Mouse (Mus musculus) intestine, embryonic 16.5 days (tissue): ENCODE measurements around the gene Rtp1. TPM values are rescaled to one million over a fixed set of nuclear protein-coding genes. Genes with fewer than 3 reads are reported as not detected.

Source experiments
- ATAC-seq: fragments of 200-750 bp; cut with Nextera tagmentation; 2 replicates; pipeline ENCODE4 v1.8.0; 2017; ENCODE audit warnings: moderate TSS enrichment, moderate library complexity
- H3K27ac ChIP-seq: fragments of 300-500 bp; sonication (generic); 2 replicates; pipeline ENCODE4 v1.5.1; 2014; ENCODE audit warnings: mild to moderate bottlenecking, low read length
- H3K27me3 ChIP-seq: fragments of 300-500 bp; sonication (generic); replicated peaks from 2 replicates; pipeline ENCODE4 v1.6.1; 2014; ENCODE audit warnings: low read length, control low read depth, mixed read lengths; ENCODE audit not compliant: control insufficient read depth, insufficient read depth
- H3K36me3 ChIP-seq: fragments of 300-500 bp; sonication (generic); 2 replicates; pipeline ENCODE4 v1.6.1; 2014; ENCODE audit warnings: low read length, control low read depth; ENCODE audit not compliant: control insufficient read depth, insufficient read depth
- H3K4me1 ChIP-seq: fragments of 300-500 bp; sonication (generic); 2 replicates; pipeline ENCODE4 v1.6.1; 2014; ENCODE audit warnings: low read length, control low read depth, mixed read lengths; ENCODE audit not compliant: control insufficient read depth, insufficient read depth
- H3K4me2 ChIP-seq: fragments of 300-500 bp; sonication (generic); 2 replicates; pipeline ENCODE4 v1.6.1; 2014; ENCODE audit warnings: low read depth, low read length, control low read depth
- H3K4me3 ChIP-seq: fragments of 300-500 bp; sonication (generic); 2 replicates; pipeline ENCODE4 v1.5.1; 2014; ENCODE audit warnings: mild to moderate bottlenecking, low read length
- H3K9ac ChIP-seq: fragments of 300-500 bp; sonication (generic); 2 replicates; pipeline ENCODE4 v1.6.1; 2014; ENCODE audit warnings: low read depth, low read length
- H3K9me3 ChIP-seq: fragments of 300-500 bp; sonication (generic); 2 replicates; pipeline ENCODE4 v1.6.1; 2016; ENCODE audit warnings: low read length, control low read depth; ENCODE audit not compliant: control insufficient read depth
- WGBS: fragments of 180-500 bp; shearing (Covaris S2); extraction: QIAGEN DNeasy Blood & Tissue Kit; methylation state at CpG from one replicate; pipeline ENCODE4 v1.1.7; 2014; 5-methylcytosine and 5-hydroxymethylcytosine counted together
- polyA plus RNA-seq: library from polyadenylated mRNA; unstranded; fragments of >200 nt; fragmentation: Nextera tagmentation; extraction: Ambion mirVana; gene quantifications from 2 replicates; pipeline ENCODE4 v1.2.1, GENCODE M21; 2015

Gene Rtp1
- polyA plus RNA-seq, 1 experiment from 2014 or later = not detected

DNA sequence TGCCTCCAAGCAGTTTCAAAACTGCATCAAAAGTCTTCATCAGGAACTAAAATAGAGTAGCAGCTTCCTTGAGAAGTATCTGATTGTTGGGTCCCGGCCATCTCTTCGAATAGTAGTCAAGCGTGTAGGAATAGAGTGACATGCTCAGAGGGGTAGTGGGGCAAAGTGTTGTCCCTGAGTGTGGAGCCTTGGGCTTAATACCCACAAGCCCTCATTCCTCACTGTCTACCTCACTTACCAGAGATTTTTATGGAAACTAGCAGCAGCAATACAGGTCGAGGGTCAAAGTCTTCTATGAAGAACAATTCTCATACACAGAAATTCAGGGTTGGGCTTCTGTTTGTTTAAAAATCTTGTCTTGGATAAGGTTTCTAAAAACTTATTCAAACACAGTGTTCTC is 21.9 kb downstream of the Rtp1 start:
- no peak for ATAC-seq
- WGBS = 82% methylated on average over 4 of the region's 4 CpGs
- H3K27ac ChIP-seq = no peak overlapping the region

DNA sequence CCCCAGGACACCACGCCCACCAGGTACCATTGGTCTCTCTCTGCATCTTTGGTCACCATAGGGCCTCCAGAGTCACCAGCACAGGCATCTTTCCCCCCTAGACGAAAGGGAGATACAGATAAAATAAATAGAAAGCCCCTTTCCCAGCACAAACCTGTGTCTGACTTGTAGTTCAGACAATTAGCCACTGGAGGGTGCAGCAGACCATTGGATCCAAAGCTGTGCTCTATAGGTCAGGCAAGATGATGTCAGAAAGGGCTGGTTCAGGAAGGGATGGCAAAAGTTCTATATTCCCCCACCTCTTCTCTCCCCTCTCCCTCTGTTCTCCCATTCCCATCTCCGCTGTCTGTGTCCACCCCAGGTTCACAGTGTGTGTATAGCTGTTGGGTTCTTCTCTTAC is 23.5 kb downstream of the Rtp1 start:
- ATAC-seq = 0 out of 2 replicates have a peak, but pooled peaks have one; percentile 44
- H3K9ac ChIP-seq = no peak overlapping the region
- H3K4me1 ChIP-seq = peaks cover 3% of the 10 kb centered on the region; the same call in 1 of the 2 replicates
- H3K27me3 ChIP-seq = no peaks in the 10 kb centered on the region
- no peaks in the 10 kb centered on the region for H3K9me3 ChIP-seq
- H3K4me2 ChIP-seq = no peak overlapping the region
- 24% methylated on average over 3 of the region's 3 CpGs for WGBS
- no peaks in the 10 kb centered on the region for H3K36me3 ChIP-seq
- H3K4me3 ChIP-seq = no peak overlapping the region
- H3K27ac ChIP-seq = no peak overlapping the region

More for the DNA sequence above, 21.9 kb downstream of the Rtp1 start:
- Histone ChIP-seq H3K4me3 (no peak overlapping the region), H3K9me3 (no peaks in the 10 kb centered on the region), H3K36me3 (no peaks in the 10 kb centered on the region), H3K4me1 (peaks cover 3% of the 10 kb centered on the region; the same call in 1 of the 2 replicates), H3K9ac (no peak overlapping the region), H3K4me2 (no peak overlapping the region), H3K27me3 (no peaks in the 10 kb centered on the region)

DNA sequence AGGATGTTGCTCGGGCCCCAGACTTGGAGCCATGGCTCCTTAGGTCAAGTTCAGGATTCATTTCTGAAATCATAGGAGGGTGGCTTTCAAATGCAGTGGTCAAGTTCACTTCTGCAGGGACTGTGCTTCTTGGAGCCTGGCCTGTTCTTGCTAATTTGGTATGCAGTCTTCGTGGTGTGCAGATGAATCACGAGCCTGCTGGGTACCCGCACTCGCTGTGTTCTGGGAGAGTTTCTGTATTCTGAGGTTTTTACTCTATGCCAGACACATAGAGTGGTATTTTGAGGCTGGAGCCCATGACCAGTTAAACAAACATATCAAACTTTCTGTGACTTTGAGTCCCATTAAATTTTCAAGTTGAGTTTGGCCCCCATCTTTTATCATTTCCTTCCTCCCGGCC is 25.4 kb downstream of the Rtp1 start:
- Histone ChIP-seq H3K4me2 (no peak overlapping the region), H3K9me3 (no peaks in the 10 kb centered on the region), H3K9ac (no peak overlapping the region), H3K4me1 (peaks cover 3% of the 10 kb centered on the region; the same call in 1 of the 2 replicates), H3K27ac (no peak overlapping the region), H3K4me3 (no peak overlapping the region), H3K27me3 (no peaks in the 10 kb centered on the region), H3K36me3 (no peaks in the 10 kb centered on the region)
- ATAC-seq = no peak
- 78% methylated on average over 6 of the region's 6 CpGs for WGBS

GRCm38 (mm10) chr16:23456534-23456933 is 27.6 kb downstream of the Rtp1 start:
- no peaks in the 10 kb centered on the region for H3K27me3 ChIP-seq
- WGBS = 48% methylated on average over 3 of the region's 3 CpGs
- no peaks in the 10 kb centered on the region for H3K4me1 ChIP-seq
- H3K4me2 ChIP-seq = no peak overlapping the region
- no peak overlapping the region for H3K27ac ChIP-seq
- no peak overlapping the region for H3K4me3 ChIP-seq
- H3K36me3 ChIP-seq = no peaks in the 10 kb centered on the region
- no peaks in the 10 kb centered on the region for H3K9me3 ChIP-seq
- no peak overlapping the region for H3K9ac ChIP-seq
- peak; percentile 44; the same call in 1 of the 2 replicates for ATAC-seq

GRCm38 (mm10) chr16:23457338-23457737 is 28.4 kb downstream of the Rtp1 start:
- no peak for ATAC-seq
- Histone ChIP-seq H3K4me2 (no peak overlapping the region), H3K4me3 (no peak overlapping the region), H3K36me3 (no peaks in the 10 kb centered on the region), H3K27me3 (no peaks in the 10 kb centered on the region), H3K4me1 (no peaks in the 10 kb centered on the region), H3K9ac (no peak overlapping the region), H3K27ac (no peak overlapping the region), H3K9me3 (no peaks in the 10 kb centered on the region)
- 87% methylated on average over 5 of the region's 5 CpGs for WGBS

DNA sequence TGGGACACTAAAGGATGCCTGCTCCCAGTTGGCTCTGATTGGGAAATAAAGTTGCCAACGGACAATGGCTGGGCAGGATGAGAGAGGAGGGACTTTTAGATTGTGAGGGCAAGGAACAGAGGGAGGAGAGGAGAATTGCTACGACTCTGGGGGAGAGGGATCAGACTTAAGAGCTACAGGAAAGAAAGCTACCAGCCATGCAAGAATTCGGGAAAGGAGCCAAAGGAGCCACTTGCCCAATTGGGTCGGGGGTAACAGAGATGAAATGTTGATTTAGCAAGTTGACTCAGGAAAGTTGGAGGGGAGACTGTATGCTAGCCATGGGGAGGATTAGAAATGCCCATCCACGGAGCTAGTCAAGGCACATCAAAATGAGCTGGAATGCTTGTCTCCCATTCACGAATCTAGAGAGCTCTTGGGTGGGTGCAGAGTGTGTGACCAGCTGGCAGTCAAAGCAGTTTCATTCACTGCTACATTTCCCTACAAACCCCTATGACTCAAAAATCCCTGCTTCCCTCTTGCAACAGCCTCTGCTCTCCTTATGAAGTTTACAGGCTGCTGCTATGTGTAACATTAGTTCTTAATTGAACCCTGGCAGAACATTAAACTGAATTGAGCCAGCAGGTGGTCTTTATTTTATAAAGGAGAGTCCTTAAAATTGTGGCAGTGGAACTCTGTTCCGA is 30.1 kb downstream of the Rtp1 start:
- Histone ChIP-seq H3K36me3 (no peaks in the 10 kb centered on the region), H3K9ac (no peak overlapping the region), H3K27me3 (no peaks in the 10 kb centered on the region), H3K4me3 (no peak overlapping the region), H3K4me1 (no peaks in the 10 kb centered on the region), H3K4me2 (no peak overlapping the region), H3K9me3 (no peaks in the 10 kb centered on the region), H3K27ac (no peak overlapping the region)
- 58% methylated on average over 7 of the region's 7 CpGs for WGBS
- ATAC-seq = no peak

DNA sequence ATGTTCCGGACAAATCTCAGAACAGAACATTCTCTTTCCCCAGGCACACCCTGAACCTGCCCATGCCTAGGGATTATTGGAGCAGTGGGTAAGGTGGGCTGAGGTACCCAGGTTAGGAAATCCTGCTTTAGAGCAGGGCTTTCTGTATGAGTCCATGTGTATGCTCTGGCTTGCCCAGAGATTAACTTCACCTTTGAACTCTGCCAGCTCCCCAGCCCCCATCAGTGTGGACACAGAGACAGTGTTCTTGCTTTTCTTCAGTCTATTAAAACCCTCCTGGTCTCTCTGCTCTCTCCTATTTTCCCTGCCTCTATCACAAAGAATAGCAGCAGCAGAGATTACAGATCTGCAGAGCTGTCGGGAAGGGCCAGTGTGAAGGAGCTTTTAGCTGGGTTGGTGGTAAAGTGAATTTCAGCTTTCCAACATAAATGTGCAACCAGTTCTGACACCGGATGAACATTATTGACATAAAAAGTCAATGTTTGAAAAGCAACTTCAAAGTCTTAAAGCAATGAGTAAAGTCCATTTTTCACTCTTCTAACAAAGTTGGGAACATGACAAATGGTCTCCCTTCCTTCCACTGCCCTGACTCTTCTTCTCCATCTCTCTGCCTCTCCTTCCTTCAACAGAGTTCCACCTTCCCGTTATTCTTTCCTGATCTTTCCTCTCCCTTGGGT is 34.9 kb downstream of the Rtp1 start:
- Histone ChIP-seq H3K4me3 (no peak overlapping the region), H3K9me3 (no peaks in the 10 kb centered on the region), H3K4me2 (no peak overlapping the region), H3K27me3 (no peaks in the 10 kb centered on the region), H3K4me1 (no peaks in the 10 kb centered on the region), H3K27ac (no peak overlapping the region), H3K36me3 (no peaks in the 10 kb centered on the region), H3K9ac (no peak overlapping the region)
- no peak for ATAC-seq
- WGBS = 62% methylated on average over 4 of the region's 4 CpGs

DNA sequence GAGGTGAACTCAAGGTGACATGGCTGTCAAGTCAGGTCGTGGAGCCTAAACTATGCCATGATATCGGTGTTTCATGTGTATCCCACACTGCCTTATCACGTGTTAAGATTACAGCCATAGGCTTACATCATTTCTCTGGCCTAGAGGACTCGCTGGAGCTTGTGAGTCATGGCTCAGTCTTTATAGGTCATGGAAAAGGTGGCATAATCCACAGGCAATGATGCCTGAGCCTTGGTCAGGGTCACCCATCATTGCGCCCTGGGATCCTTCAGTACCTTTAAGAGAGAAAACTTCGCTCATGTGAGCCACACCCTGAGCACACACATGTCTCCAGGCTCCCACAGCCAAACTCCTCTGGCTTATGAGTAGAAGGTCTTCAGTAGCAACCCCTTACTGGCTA is 42.6 kb downstream of the Rtp1 start:
- Histone ChIP-seq H3K4me2 (no peak overlapping the region), H3K36me3 (no peaks in the 10 kb centered on the region), H3K4me3 (no peak overlapping the region), H3K9ac (no peak overlapping the region), H3K4me1 (no peaks in the 10 kb centered on the region), H3K9me3 (no peaks in the 10 kb centered on the region), H3K27ac (no peak overlapping the region), H3K27me3 (no peaks in the 10 kb centered on the region)
- ATAC-seq = no peak
- 88% methylated on average over 6 of the region's 6 CpGs for WGBS

DNA sequence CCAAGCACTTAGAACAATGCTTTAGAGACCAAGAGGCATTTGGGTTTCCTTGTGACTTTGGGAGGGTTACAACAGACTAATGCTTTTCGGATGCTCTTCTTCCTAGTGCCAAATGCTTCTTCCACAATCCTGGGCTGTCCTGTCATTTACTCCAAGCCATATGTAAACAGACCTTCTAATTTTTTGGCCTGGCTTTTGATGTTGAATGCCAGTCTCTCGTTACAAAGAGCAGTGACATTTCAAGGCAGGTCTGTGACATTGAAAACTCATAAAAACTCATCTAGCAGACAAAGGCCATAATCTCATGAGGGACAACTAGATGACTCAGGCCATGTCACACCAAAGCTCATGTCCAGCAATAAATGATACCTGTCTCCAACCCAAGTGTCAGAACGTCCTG is 43.1 kb downstream of the Rtp1 start:
- Histone ChIP-seq H3K4me3 (no peak overlapping the region), H3K4me2 (no peak overlapping the region), H3K4me1 (no peaks in the 10 kb centered on the region), H3K27ac (no peak overlapping the region), H3K27me3 (no peaks in the 10 kb centered on the region), H3K9ac (no peak overlapping the region), H3K36me3 (no peaks in the 10 kb centered on the region), H3K9me3 (no peaks in the 10 kb centered on the region)
- WGBS = 47% methylated on average over 3 of the region's 3 CpGs
- no peak for ATAC-seq
